Mouse (Mus musculus) midbrain, embryonic 16.5 days (tissue): ENCODE measurements at regions not wholly inside any gene's neighbourhood (a gene's known extent, or its start where the extent isn't known, plus 50 kb on each side); places are given as distances from the start of the nearest gene placed in this dataset.

Source experiments
- ATAC-seq: fragments of 200-750 bp; cut with Nextera tagmentation; 2 replicates; pipeline ENCODE4 v1.8.0; 2017; ENCODE audit warnings: moderate TSS enrichment
- H3K27ac ChIP-seq: fragments of 300-500 bp; sonication (generic); 2 replicates; pipeline ENCODE4 v1.5.1; 2014; ENCODE audit warnings: mild to moderate bottlenecking, low read length, mixed read lengths
- H3K27me3 ChIP-seq: fragments of 300-500 bp; sonication (generic); 2 replicates; pipeline ENCODE4 v1.6.1; 2014; ENCODE audit warnings: low read depth, low read length, mixed read lengths; ENCODE audit not compliant: control insufficient read depth, insufficient read depth
- H3K36me3 ChIP-seq: fragments of 300-500 bp; sonication (generic); 2 replicates; pipeline ENCODE4 v1.6.1; 2014; ENCODE audit warnings: mild to moderate bottlenecking, low read length, moderate library complexity, mixed read lengths; ENCODE audit not compliant: control insufficient read depth, insufficient read depth
- H3K4me1 ChIP-seq: fragments of 300-500 bp; sonication (generic); 2 replicates; pipeline ENCODE4 v1.6.1; 2014; ENCODE audit warnings: mild to moderate bottlenecking, low read length, mixed read lengths; ENCODE audit not compliant: control insufficient read depth, insufficient read depth
- H3K4me2 ChIP-seq: fragments of 300-500 bp; sonication (generic); 2 replicates; pipeline ENCODE4 v1.6.1; 2014; ENCODE audit warnings: mild to moderate bottlenecking, low read length, mixed read lengths
- H3K4me3 ChIP-seq: fragments of 300-500 bp; sonication (generic); 2 replicates; pipeline ENCODE4 v1.5.1; 2014; ENCODE audit warnings: low read depth, mild to moderate bottlenecking, low read length, moderate library complexity, mixed read lengths
- H3K9ac ChIP-seq: fragments of 300-500 bp; sonication (generic); 2 replicates; pipeline ENCODE4 v1.6.1; 2014; ENCODE audit warnings: low read depth, low read length, mixed read lengths
- H3K9me3 ChIP-seq: fragments of 300-500 bp; sonication (generic); replicated peaks from 2 replicates; pipeline ENCODE4 v1.6.1; 2014; ENCODE audit warnings: mild to moderate bottlenecking, low read length, mixed read lengths; ENCODE audit not compliant: control insufficient read depth, poor library complexity, severe bottlenecking
- WGBS: fragments of 180-500 bp; shearing (Covaris S2); extraction: QIAGEN DNeasy Blood & Tissue Kit; methylation state at CpG from one replicate; pipeline ENCODE4 v1.1.7; 2014; 5-methylcytosine and 5-hydroxymethylcytosine counted together

DNA sequence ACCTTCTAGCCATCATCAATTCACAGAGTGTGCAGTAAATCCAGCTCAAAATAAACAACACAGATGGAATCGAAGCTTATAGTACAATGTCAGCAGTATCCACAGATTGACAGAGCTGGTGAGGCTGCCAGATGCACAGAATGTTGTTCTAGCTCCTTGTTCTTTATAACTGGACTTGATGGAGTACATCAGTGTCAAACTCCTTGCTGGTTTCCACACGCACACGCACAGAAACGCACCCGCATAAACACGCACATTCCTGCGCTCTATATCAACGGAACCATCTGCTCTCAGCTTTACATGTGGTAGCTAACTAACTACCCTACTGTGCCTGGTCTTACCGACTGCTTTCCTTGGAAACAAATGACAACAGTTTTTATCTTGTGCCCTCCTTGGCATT, 532.1 kb upstream of the Mef2c start:
- H3K9me3 ChIP-seq, result no peaks in the 10 kb centered on the region
- no peak for ATAC-seq
- no peak overlapping the region for H3K9ac ChIP-seq
- WGBS, result 90% methylated on average over 9 of the region's 9 CpGs
- H3K27me3 ChIP-seq, result no peaks in the 10 kb centered on the region
- H3K4me2 ChIP-seq, result no peak overlapping the region
- H3K27ac ChIP-seq, result no peak overlapping the region
- no peak overlapping the region for H3K4me3 ChIP-seq
- no peaks in the 10 kb centered on the region for H3K4me1 ChIP-seq
- H3K36me3 ChIP-seq, result no peaks in the 10 kb centered on the region

GRCm38 (mm10) chr13:82974210-82974811, 529.5 kb upstream of the Mef2c start:
- H3K27ac ChIP-seq, result no peak overlapping the region
- 89% methylated on average over 1 of the region's 1 CpGs for WGBS
- H3K4me3 ChIP-seq, result no peak overlapping the region
- no peak for ATAC-seq
- no peaks in the 10 kb centered on the region for H3K4me1 ChIP-seq
- no peak overlapping the region for H3K4me2 ChIP-seq
- H3K36me3 ChIP-seq, result no peaks in the 10 kb centered on the region
- H3K9me3 ChIP-seq, result no peaks in the 10 kb centered on the region
- no peak overlapping the region for H3K9ac ChIP-seq
- no peaks in the 10 kb centered on the region for H3K27me3 ChIP-seq

- H3K36me3 ChIP-seq, result no peaks in the 10 kb centered on the region
- H3K9me3 ChIP-seq, result no peaks in the 10 kb centered on the region
- no peak for ATAC-seq
- H3K27me3 ChIP-seq, result no peaks in the 10 kb centered on the region
- no peak overlapping the region for H3K4me2 ChIP-seq
- H3K9ac ChIP-seq, result no peak overlapping the region
- H3K4me3 ChIP-seq, result no peak overlapping the region
- H3K27ac ChIP-seq, result no peak overlapping the region
- H3K4me1 ChIP-seq, result no peaks in the 10 kb centered on the region
These were observed 502.7 kb upstream of the Mef2c start for GRCm38 (mm10) chr13:83001118-83001517.

- Histone ChIP-seq H3K4me1 (no peaks in the 10 kb centered on the region), H3K27me3 (no peaks in the 10 kb centered on the region), H3K36me3 (no peaks in the 10 kb centered on the region), H3K4me3 (no peak overlapping the region), H3K9me3 (no peaks in the 10 kb centered on the region), H3K27ac (no peak overlapping the region), H3K9ac (no peak overlapping the region), H3K4me2 (no peak overlapping the region)
- no peak for ATAC-seq
These were observed 487.1 kb upstream of the Mef2c start for GRCm38 (mm10) chr13:83016686-83017085.

- H3K4me2 ChIP-seq, result no peak overlapping the region
- H3K36me3 ChIP-seq, result no peaks in the 10 kb centered on the region
- H3K9me3 ChIP-seq, result no peaks in the 10 kb centered on the region
- H3K27me3 ChIP-seq, result no peaks in the 10 kb centered on the region
- no peaks in the 10 kb centered on the region for H3K4me1 ChIP-seq
- H3K4me3 ChIP-seq, result no peak overlapping the region
- no peak for ATAC-seq
- H3K9ac ChIP-seq, result no peak overlapping the region
- H3K27ac ChIP-seq, result no peak overlapping the region
- WGBS, result 66% methylated on average over 3 of the region's 3 CpGs
These were observed 483.0 kb upstream of the Mef2c start for GRCm38 (mm10) chr13:83020829-83021228.

- Histone ChIP-seq H3K4me3 (no peak overlapping the region), H3K36me3 (no peaks in the 10 kb centered on the region), H3K9ac (no peak overlapping the region), H3K4me1 (no peaks in the 10 kb centered on the region), H3K27me3 (no peaks in the 10 kb centered on the region), H3K4me2 (no peak overlapping the region), H3K9me3 (no peaks in the 10 kb centered on the region), H3K27ac (no peak overlapping the region)
- WGBS, result 92% methylated on average over 4 of the region's 4 CpGs
- no peak for ATAC-seq
These were observed 479.9 kb upstream of the Mef2c start for GRCm38 (mm10) chr13:83023972-83024371.

GRCm38 (mm10) chr13:83035962-83036361, 467.9 kb upstream of the Mef2c start:
- no peaks in the 10 kb centered on the region for H3K4me1 ChIP-seq
- H3K27ac ChIP-seq, result no peak overlapping the region
- H3K9ac ChIP-seq, result no peak overlapping the region
- no peaks in the 10 kb centered on the region for H3K9me3 ChIP-seq
- H3K4me3 ChIP-seq, result no peak overlapping the region
- no peaks in the 10 kb centered on the region for H3K27me3 ChIP-seq
- H3K4me2 ChIP-seq, result no peak overlapping the region
- H3K36me3 ChIP-seq, result no peaks in the 10 kb centered on the region
- no peak for ATAC-seq

- WGBS, result 95% methylated on average over 1 of the region's 1 CpGs
- ATAC-seq, result no peak
- Histone ChIP-seq H3K4me2 (no peak overlapping the region), H3K27ac (no peak overlapping the region), H3K9ac (no peak overlapping the region), H3K4me3 (no peak overlapping the region), H3K4me1 (no peaks in the 10 kb centered on the region), H3K36me3 (no peaks in the 10 kb centered on the region), H3K9me3 (no peaks in the 10 kb centered on the region), H3K27me3 (no peaks in the 10 kb centered on the region)
These were observed 462.3 kb upstream of the Mef2c start for GRCm38 (mm10) chr13:83041506-83041905.

DNA sequence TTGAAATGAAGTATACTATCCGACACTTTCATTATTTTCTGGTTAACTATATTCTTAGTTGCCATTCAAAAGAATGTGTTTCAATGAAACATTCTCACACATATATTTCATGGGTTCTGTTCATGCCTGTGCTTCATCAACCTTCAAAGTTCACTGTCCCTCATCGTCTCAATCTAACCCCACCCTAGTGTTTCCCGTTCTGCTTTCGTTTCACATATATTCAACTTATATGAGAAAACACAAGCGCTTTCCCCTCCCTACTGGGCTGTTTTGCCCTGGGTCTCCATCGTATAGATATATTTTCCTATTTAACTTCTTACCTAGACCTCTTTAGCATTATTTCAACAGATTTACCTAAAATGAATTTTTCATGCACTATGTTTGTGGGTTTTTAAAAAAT, 458.3 kb upstream of the Mef2c start:
- ATAC-seq, result no peak
- H3K4me2 ChIP-seq, result no peak overlapping the region
- H3K36me3 ChIP-seq, result no peaks in the 10 kb centered on the region
- no peaks in the 10 kb centered on the region for H3K9me3 ChIP-seq
- H3K27me3 ChIP-seq, result no peaks in the 10 kb centered on the region
- H3K9ac ChIP-seq, result no peak overlapping the region
- H3K4me3 ChIP-seq, result no peak overlapping the region
- no peak overlapping the region for H3K27ac ChIP-seq
- WGBS, result 93% methylated on average over 6 of the region's 6 CpGs
- H3K4me1 ChIP-seq, result no peaks in the 10 kb centered on the region

DNA sequence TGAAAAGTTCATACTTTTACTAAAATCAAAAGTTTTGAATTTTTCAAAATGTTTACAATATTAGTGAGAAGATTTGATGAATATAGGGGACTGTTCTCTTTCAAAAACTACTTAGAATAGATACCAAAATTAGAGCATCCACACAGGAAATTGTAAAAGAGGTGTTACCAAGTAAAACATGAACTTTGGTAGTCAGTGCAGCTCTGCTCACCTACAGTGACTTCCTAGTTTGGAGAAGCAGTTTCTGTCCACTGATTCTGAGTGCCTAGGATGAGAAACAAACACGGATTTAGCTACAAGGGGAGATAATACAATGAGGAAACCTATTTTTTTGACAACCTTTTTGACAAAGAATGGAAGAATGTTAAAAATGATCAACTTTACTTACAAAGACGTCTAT, 457.9 kb upstream of the Mef2c start:
- no peak overlapping the region for H3K4me3 ChIP-seq
- H3K9me3 ChIP-seq, result no peaks in the 10 kb centered on the region
- no peak overlapping the region for H3K4me2 ChIP-seq
- H3K9ac ChIP-seq, result no peak overlapping the region
- no peaks in the 10 kb centered on the region for H3K27me3 ChIP-seq
- H3K36me3 ChIP-seq, result no peaks in the 10 kb centered on the region
- no peaks in the 10 kb centered on the region for H3K4me1 ChIP-seq
- H3K27ac ChIP-seq, result no peak overlapping the region
- no peak for ATAC-seq
- WGBS, result 85% methylated on average over 2 of the region's 2 CpGs
